Mouse (Mus musculus) liver, embryonic 13.5 days (tissue): ENCODE measurements around the gene Dus2. TPM values are rescaled to one million over a fixed set of nuclear protein-coding genes. Genes with fewer than 3 reads are reported as not detected.

Experiments
- ATAC-seq: fragments of 200-750 bp; cut with Nextera tagmentation; 2 replicates; pipeline ENCODE4 v1.8.0; 2017; ENCODE audit warnings: low read depth, mild to moderate bottlenecking, moderate number of reproducible peaks, moderate library complexity
- DNase-seq: peaks from one replicate; pipeline ENCODE4 v3.0.0; 2022
- H3K27ac ChIP-seq: fragments of 300-500 bp; sonication (generic); 2 replicates; pipeline ENCODE4 v1.5.1; 2015; ENCODE audit warnings: moderate library complexity, mild to moderate bottlenecking, inconsistent platforms
- H3K27me3 ChIP-seq: fragments of 300-500 bp; sonication (generic); 2 replicates; pipeline ENCODE4 v1.6.1; 2015; ENCODE audit warnings: mild to moderate bottlenecking, inconsistent platforms
- H3K36me3 ChIP-seq: fragments of 300-500 bp; sonication (generic); 2 replicates; pipeline ENCODE4 v1.6.1; 2015; ENCODE audit warnings: mild to moderate bottlenecking, inconsistent platforms
- H3K4me1 ChIP-seq: fragments of 300-500 bp; sonication (generic); replicated peaks from 2 replicates; pipeline ENCODE4 v1.6.1; 2015; ENCODE audit warnings: inconsistent platforms
- H3K4me2 ChIP-seq: fragments of 300-500 bp; sonication (generic); 2 replicates; pipeline ENCODE4 v1.6.1; 2015; ENCODE audit warnings: inconsistent platforms, mild to moderate bottlenecking, moderate library complexity
- H3K4me3 ChIP-seq: fragments of 300-500 bp; sonication (generic); replicated peaks from 2 replicates; pipeline ENCODE4 v1.5.1; 2015; ENCODE audit warnings: mild to moderate bottlenecking, inconsistent platforms
- H3K9ac ChIP-seq: fragments of 300-500 bp; sonication (generic); 2 replicates; pipeline ENCODE4 v1.6.1; 2015; ENCODE audit warnings: mild to moderate bottlenecking, inconsistent platforms
- H3K9me3 ChIP-seq: fragments of 300-500 bp; sonication (generic); replicated peaks from 2 replicates; pipeline ENCODE4 v1.6.1; 2016; ENCODE audit warnings: inconsistent platforms
- WGBS: fragments of 180-500 bp; shearing (Covaris S2); methylation state at CpG from one replicate; pipeline ENCODE4 v1.1.7; 2015; ENCODE audit not compliant: insufficient replicate concordance; 5-methylcytosine and 5-hydroxymethylcytosine counted together
- microRNA-seq: library from miRNA; unstranded; fragments of <30 nt; microRNA quantifications from one replicate; pipeline ENCODE4, GENCODE M21; 2016
- polyA plus RNA-seq: library from polyadenylated mRNA; unstranded; fragments of >200 nt; fragmentation: Nextera tagmentation; extraction: Ambion mirVana; gene quantifications from 2 replicates; pipeline ENCODE4 v1.2.1, GENCODE M21; 2015

Gene Dus2
- polyA plus RNA-seq, 1 experiment from 2014 or later, result 13.3 TPM

DNA sequence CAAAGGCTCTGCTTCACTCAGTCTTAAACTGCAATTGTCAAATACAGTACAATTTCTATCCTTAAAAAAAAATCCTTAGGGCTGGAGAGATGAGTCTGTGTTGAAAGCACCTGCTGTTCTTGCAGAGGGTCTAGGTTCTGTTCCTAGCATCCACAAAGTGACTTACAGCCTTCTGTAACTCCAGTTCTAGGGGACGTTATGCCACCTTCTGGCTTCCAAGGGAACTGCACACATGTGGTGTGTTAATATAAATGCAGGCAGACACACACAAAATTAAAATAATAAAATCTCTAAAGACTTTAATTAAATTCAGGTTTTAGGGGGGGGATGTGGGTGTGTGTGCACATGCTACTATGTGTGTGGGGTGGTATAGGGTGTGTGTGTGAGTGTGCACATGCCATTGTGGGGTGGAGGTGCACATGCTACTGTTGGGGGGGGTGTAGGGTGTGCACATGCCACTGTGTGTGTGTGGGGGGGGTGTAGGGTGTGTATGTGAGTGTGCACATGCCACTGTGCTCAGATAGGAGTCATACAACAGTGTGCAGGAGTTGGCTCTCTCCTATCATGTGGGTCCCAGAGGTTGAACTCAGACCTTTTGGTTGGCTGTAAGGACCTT lies 86.4 kb downstream of the Dus2 start:
- WGBS, result 87% methylated on average over 1 of the region's 1 CpGs
- no peak overlapping the region for H3K4me3 ChIP-seq
- ATAC-seq, result peak; percentile 36; the same call in 1 of the 2 replicates
- peaks cover 26% of the 10 kb centered on the region for H3K36me3 ChIP-seq
- H3K9me3 ChIP-seq, result peaks cover 4% of the 10 kb centered on the region; the same call in 1 of the 2 replicates
- H3K4me2 ChIP-seq, result no peak overlapping the region
- DNase-seq, result no peak
- peaks cover 8% of the 10 kb centered on the region; the same call in 1 of the 2 replicates for H3K4me1 ChIP-seq
- H3K9ac ChIP-seq, result no peak overlapping the region
- no peak overlapping the region for H3K27ac ChIP-seq
- H3K27me3 ChIP-seq, result no peaks in the 10 kb centered on the region

DNA sequence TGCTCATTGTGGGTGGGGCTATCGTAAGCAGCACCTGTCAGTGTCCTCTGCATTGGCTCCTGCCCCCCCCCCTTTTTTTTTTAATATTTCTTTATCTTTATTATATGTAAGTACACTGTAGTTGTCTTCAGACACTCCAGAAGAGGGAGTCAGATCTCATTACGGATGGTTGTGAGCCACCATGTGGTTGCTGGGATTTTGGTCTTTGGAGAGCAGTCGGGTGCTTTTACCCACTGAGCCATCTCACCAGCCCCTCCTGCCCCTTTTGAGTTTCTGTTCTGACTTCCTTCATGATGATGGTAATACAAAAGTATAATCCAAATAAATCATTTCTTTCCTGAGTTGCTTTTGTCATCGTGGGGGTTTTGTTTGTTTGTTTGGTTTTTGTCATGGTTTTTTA lies 111.2 kb downstream of the Dus2 start:
- no peaks in the 10 kb centered on the region for H3K4me1 ChIP-seq
- no peaks in the 10 kb centered on the region for H3K9me3 ChIP-seq
- DNase-seq (no peak), ATAC-seq (no peak)
- H3K4me3 ChIP-seq, result no peak overlapping the region
- 82% methylated on average over 4 of the region's 4 CpGs for WGBS
- H3K27me3 ChIP-seq, result no peaks in the 10 kb centered on the region
- no peak overlapping the region for H3K4me2 ChIP-seq
- no peak overlapping the region for H3K27ac ChIP-seq
- H3K9ac ChIP-seq, result no peak overlapping the region
- H3K36me3 ChIP-seq, result peaks cover 44% of the 10 kb centered on the region

Small RNA genes lying within 50 kb of the gene (microRNA-seq; reads per million reads assigned to microRNA genes)
- gene Mir7074, result not detected

Other genes starting within 250 kb of the Dus2 start
- gene Gfod2, start 232.7 kb upstream of the Dus2 start, polyA plus RNA-seq, result 2.6 and 3.1 TPM in 2 replicates
- 36.1 and 36.2 TPM in 2 replicates for gene Ranbp10, start 164.0 kb upstream of the Dus2 start, polyA plus RNA-seq
- gene Tsnaxip1, start 163.6 kb upstream of the Dus2 start, polyA plus RNA-seq, result 0.06 and 0.08 TPM in 2 replicates
- 21.5 and 22.3 TPM in 2 replicates for gene Cenpt, start 138.1 kb upstream of the Dus2 start, polyA plus RNA-seq
- 38.2 and 40.7 TPM in 2 replicates for gene Thap11, start 136.2 kb upstream of the Dus2 start, polyA plus RNA-seq
- gene Nutf2, start 130.8 kb upstream of the Dus2 start, polyA plus RNA-seq, result 152 and 192 TPM in 2 replicates
- 17.3 and 18.5 TPM in 2 replicates for gene Edc4, start 110.5 kb upstream of the Dus2 start, polyA plus RNA-seq
- gene Nrn1l, start 97.8 kb upstream of the Dus2 start, polyA plus RNA-seq, result not detected in 2 replicates
- gene Pskh1, start 90.9 kb upstream of the Dus2 start, polyA plus RNA-seq, result 9.6 and 10.0 TPM in 2 replicates
- gene Ctrl, start 57.5 kb upstream of the Dus2 start, polyA plus RNA-seq, result 0.35 and 0.60 TPM in 2 replicates
- gene Psmb10, start 52.9 kb upstream of the Dus2 start, polyA plus RNA-seq, result 68.9 and 81.6 TPM in 2 replicates
- 31.2 and 33.1 TPM in 2 replicates for gene Lcat, start 48.0 kb upstream of the Dus2 start, polyA plus RNA-seq
- gene Slc12a4, start 25.2 kb upstream of the Dus2 start, polyA plus RNA-seq, result 12.6 and 13.1 TPM in 2 replicates
- gene Dpep3, start 11.9 kb upstream of the Dus2 start, polyA plus RNA-seq, result not detected in 2 replicates
- not detected in 2 replicates for gene Dpep2nb, start 14.6 kb downstream of the Dus2 start, polyA plus RNA-seq
- gene Ddx28, start 20.5 kb downstream of the Dus2 start, polyA plus RNA-seq, result 12.9 and 13.2 TPM in 2 replicates
- 3.3 and 3.8 TPM in 2 replicates for gene Nfatc3, start 67.5 kb downstream of the Dus2 start, polyA plus RNA-seq
- 6.2 and 7.7 TPM in 2 replicates for gene Esrp2, start 145.6 kb downstream of the Dus2 start, polyA plus RNA-seq
- 6.9 and 8.3 TPM in 2 replicates for gene Pla2g15, start 159.1 kb downstream of the Dus2 start, polyA plus RNA-seq
- 10.5 and 14.0 TPM in 2 replicates for gene Slc7a6, start 177.5 kb downstream of the Dus2 start, polyA plus RNA-seq
- gene Slc7a6os, start 219.6 kb downstream of the Dus2 start, polyA plus RNA-seq, result 15.5 and 16.5 TPM in 2 replicates
- 31.3 and 33.0 TPM in 2 replicates for gene Prmt7, start 219.6 kb downstream of the Dus2 start, polyA plus RNA-seq